Mouse (Mus musculus) hindbrain, embryonic 15.5 days (tissue): ENCODE measurements at regions not wholly inside any gene's neighbourhood (a gene's known extent, or its start where the extent isn't known, plus 50 kb on each side); places are given as distances from the start of the nearest gene placed in this dataset.

Experiments
- ATAC-seq: fragments of 200-750 bp; cut with Nextera tagmentation; 2 replicates; pipeline ENCODE4 v1.8.0; 2017; ENCODE audit warnings: low read depth, moderate number of reproducible peaks, moderate TSS enrichment; ENCODE audit not compliant: low FRiP score
- H3K27ac ChIP-seq: fragments of 300-500 bp; sonication (generic); replicated peaks from 2 replicates; pipeline ENCODE4 v1.5.1; 2015; ENCODE audit warnings: mild to moderate bottlenecking, inconsistent platforms
- H3K27me3 ChIP-seq: fragments of 300-500 bp; sonication (generic); 2 replicates; pipeline ENCODE4 v1.6.1; 2015; ENCODE audit warnings: control low read depth, inconsistent platforms
- H3K36me3 ChIP-seq: fragments of 300-500 bp; sonication (generic); 2 replicates; pipeline ENCODE4 v1.6.1; 2015; ENCODE audit warnings: control low read depth, inconsistent platforms
- H3K4me1 ChIP-seq: fragments of 300-500 bp; sonication (generic); replicated peaks from 2 replicates; pipeline ENCODE4 v1.6.1; 2015; ENCODE audit warnings: control low read depth, inconsistent platforms
- H3K4me2 ChIP-seq: fragments of 300-500 bp; sonication (generic); 2 replicates; pipeline ENCODE4 v1.6.1; 2015; ENCODE audit warnings: moderate library complexity, mild to moderate bottlenecking, inconsistent platforms
- H3K4me3 ChIP-seq: fragments of 300-500 bp; sonication (generic); 2 replicates; pipeline ENCODE4 v1.5.1; 2015; ENCODE audit warnings: mild to moderate bottlenecking, inconsistent platforms
- H3K9ac ChIP-seq: fragments of 300-500 bp; sonication (generic); 2 replicates; pipeline ENCODE4 v1.6.1; 2015; ENCODE audit warnings: inconsistent platforms
- H3K9me3 ChIP-seq: fragments of 300-500 bp; sonication (generic); 2 replicates; pipeline ENCODE4 v1.6.1; 2016; ENCODE audit warnings: control low read depth, inconsistent platforms
- WGBS: fragments of 180-500 bp; shearing (Covaris S2); methylation state at CpG from one replicate; pipeline ENCODE4 v1.1.7; 2015; 5-methylcytosine and 5-hydroxymethylcytosine counted together

- 90% methylated on average over 17 of the region's 17 CpGs for WGBS
- no peak for ATAC-seq
- Histone ChIP-seq H3K36me3 (no peaks in the 10 kb centered on the region), H3K4me1 (0 out of 2 replicates have a peak, but pooled peaks cover 4% of the 10 kb centered on the region), H3K27me3 (no peaks in the 10 kb centered on the region), H3K4me2 (no peak overlapping the region), H3K9ac (no peak overlapping the region), H3K4me3 (no peak overlapping the region), H3K9me3 (no peaks in the 10 kb centered on the region), H3K27ac (no peak overlapping the region)
Observed at GRCm38 (mm10) chr14:76278751-76279450, 135.9 kb upstream of the Tsc22d1 start.

- ATAC-seq: no peak
- Histone ChIP-seq H3K27me3 (no peaks in the 10 kb centered on the region), H3K9ac (no peak overlapping the region), H3K4me1 (0 out of 2 replicates have a peak, but pooled peaks cover 4% of the 10 kb centered on the region), H3K4me2 (no peak overlapping the region), H3K9me3 (no peaks in the 10 kb centered on the region), H3K4me3 (no peak overlapping the region), H3K27ac (no peak overlapping the region), H3K36me3 (no peaks in the 10 kb centered on the region)
- 84% methylated on average over 19 of the region's 19 CpGs for whole genome bisulfite sequencing
Observed at GRCm38 (mm10) chr14:76279561-76279960, 135.2 kb upstream of the Tsc22d1 start.

GRCm38 (mm10) chr14:76281867-76282266 lies 132.9 kb upstream of the Tsc22d1 start:
- WGBS: 19% methylated on average over 5 of the region's 5 CpGs
- no peak overlapping the region for H3K27ac ChIP-seq
- no peak overlapping the region for H3K4me3 ChIP-seq
- H3K36me3 ChIP-seq: no peaks in the 10 kb centered on the region
- H3K27me3 ChIP-seq: no peaks in the 10 kb centered on the region
- ATAC-seq: 0 out of 2 replicates have a peak, but pooled peaks have one; percentile 34
- H3K9me3 ChIP-seq: no peaks in the 10 kb centered on the region
- 0 out of 2 replicates have a peak, but pooled peaks cover 4% of the 10 kb centered on the region for H3K4me1 ChIP-seq
- H3K4me2 ChIP-seq: no peak overlapping the region
- no peak overlapping the region for H3K9ac ChIP-seq

GRCm38 (mm10) chr14:76287768-76288167 lies 127.0 kb upstream of the Tsc22d1 start:
- H3K27ac ChIP-seq: no peak overlapping the region
- no peaks in the 10 kb centered on the region for H3K9me3 ChIP-seq
- H3K36me3 ChIP-seq: no peaks in the 10 kb centered on the region
- no peak overlapping the region for H3K9ac ChIP-seq
- H3K4me3 ChIP-seq: no peak overlapping the region
- 90% methylated on average over 8 of the region's 8 CpGs for WGBS
- H3K4me2 ChIP-seq: no peak overlapping the region
- H3K4me1 ChIP-seq: no peaks in the 10 kb centered on the region
- no peaks in the 10 kb centered on the region for H3K27me3 ChIP-seq
- ATAC-seq: no peak

GRCm38 (mm10) chr14:76290401-76291018 lies 124.3 kb upstream of the Tsc22d1 start:
- Histone ChIP-seq H3K9ac (no peak overlapping the region), H3K4me3 (no peak overlapping the region), H3K36me3 (no peaks in the 10 kb centered on the region), H3K27me3 (no peaks in the 10 kb centered on the region), H3K27ac (no peak overlapping the region), H3K4me1 (no peaks in the 10 kb centered on the region), H3K9me3 (no peaks in the 10 kb centered on the region), H3K4me2 (no peak overlapping the region)
- 48% methylated on average over 9 of the region's 9 CpGs for WGBS
- no peak for ATAC-seq

- WGBS: 72% methylated on average over 4 of the region's 4 CpGs
- H3K4me2 ChIP-seq: no peak overlapping the region
- no peak for ATAC-seq
- H3K9me3 ChIP-seq: no peaks in the 10 kb centered on the region
- no peaks in the 10 kb centered on the region for H3K27me3 ChIP-seq
- H3K4me1 ChIP-seq: no peaks in the 10 kb centered on the region
- H3K27ac ChIP-seq: no peak overlapping the region
- no peak overlapping the region for H3K9ac ChIP-seq
- no peaks in the 10 kb centered on the region for H3K36me3 ChIP-seq
- H3K4me3 ChIP-seq: no peak overlapping the region
Observed at GRCm38 (mm10) chr14:76292211-76292610, 122.5 kb upstream of the Tsc22d1 start.

GRCm38 (mm10) chr14:76295411-76296169 lies 119.2 kb upstream of the Tsc22d1 start:
- Histone ChIP-seq H3K9ac (no peak overlapping the region), H3K9me3 (no peaks in the 10 kb centered on the region), H3K4me1 (no peaks in the 10 kb centered on the region), H3K36me3 (no peaks in the 10 kb centered on the region), H3K27ac (no peak overlapping the region), H3K4me2 (no peak overlapping the region), H3K4me3 (no peak overlapping the region), H3K27me3 (no peaks in the 10 kb centered on the region)
- no peak for ATAC-seq
- 90% methylated on average over 18 of the region's 18 CpGs for WGBS

- no peak overlapping the region for H3K9ac ChIP-seq
- 89% methylated on average over 5 of the region's 5 CpGs for WGBS
- H3K36me3 ChIP-seq: no peaks in the 10 kb centered on the region
- H3K4me1 ChIP-seq: no peaks in the 10 kb centered on the region
- H3K4me3 ChIP-seq: no peak overlapping the region
- no peaks in the 10 kb centered on the region for H3K9me3 ChIP-seq
- no peaks in the 10 kb centered on the region for H3K27me3 ChIP-seq
- no peak overlapping the region for H3K27ac ChIP-seq
- ATAC-seq: no peak
- H3K4me2 ChIP-seq: no peak overlapping the region
Observed at GRCm38 (mm10) chr14:76297864-76298263, 116.9 kb upstream of the Tsc22d1 start.

GRCm38 (mm10) chr14:76302322-76302991 lies 112.3 kb upstream of the Tsc22d1 start:
- H3K4me3 ChIP-seq: no peak overlapping the region
- H3K4me2 ChIP-seq: no peak overlapping the region
- H3K36me3 ChIP-seq: no peaks in the 10 kb centered on the region
- no peaks in the 10 kb centered on the region for H3K27me3 ChIP-seq
- no peaks in the 10 kb centered on the region for H3K9me3 ChIP-seq
- H3K27ac ChIP-seq: no peak overlapping the region
- no peaks in the 10 kb centered on the region for H3K4me1 ChIP-seq
- WGBS: 75% methylated on average over 11 of the region's 11 CpGs
- no peak for ATAC-seq
- H3K9ac ChIP-seq: no peak overlapping the region

- Histone ChIP-seq H3K27me3 (no peaks in the 10 kb centered on the region), H3K36me3 (no peaks in the 10 kb centered on the region), H3K9ac (no peak overlapping the region), H3K4me2 (no peak overlapping the region), H3K4me3 (no peak overlapping the region), H3K27ac (no peak overlapping the region), H3K4me1 (peaks cover 9% of the 10 kb centered on the region), H3K9me3 (no peaks in the 10 kb centered on the region)
- WGBS: 57% methylated on average over 2 of the region's 2 CpGs
- no peak for ATAC-seq
Observed at GRCm38 (mm10) chr14:76307603-76308002, 107.2 kb upstream of the Tsc22d1 start.

- H3K4me3 ChIP-seq: peak overlapping the region; percentile 19
- peak overlapping the region; percentile 45 for H3K4me2 ChIP-seq
- peak overlapping the region; percentile 10 for H3K9ac ChIP-seq
- no peaks in the 10 kb centered on the region for H3K9me3 ChIP-seq
- H3K27ac ChIP-seq: peak overlapping the region; percentile 19; the same call in 1 of the 2 replicates
- WGBS: 23% methylated on average over 12 of the region's 12 CpGs
- H3K4me1 ChIP-seq: peaks cover 13% of the 10 kb centered on the region
- no peaks in the 10 kb centered on the region for H3K36me3 ChIP-seq
- H3K27me3 ChIP-seq: no peaks in the 10 kb centered on the region
- no peak for ATAC-seq
Observed at GRCm38 (mm10) chr14:76308188-76308812, 106.5 kb upstream of the Tsc22d1 start.
